Comparison of ENCODE assay signal across 12 mouse cellular contexts in genomic region chr17:73713347-73713746, GRCm38 (mm10). TPM values are rescaled to one million over a fixed set of nuclear protein-coding genes. Genes with fewer than 3 reads are reported as not detected.
DNase-seq lines count a peak whose midpoint lies in the region; ATAC-seq and TF ChIP-seq lines count a peak whose summit lies in the region.
"Had no signal": no experiment of that assay in that cellular context is flagged by ENCODE, and none has a peak within 500 bp of the region (broad histone marks: within the 10 kb centered on the region; RNA-seq: fewer than 3 reads in every experiment).

No protein-coding gene starts in this region.

- intact Hi-C loops in left cerebral cortex, adult 2 months (cut with DNase I) = loop anchor here (1.0 to 5.0 kb wide), 5 partner anchors 117 to 896 kb away; no protein-coding TSS in a partner anchor

- no peak for TF ChIP-seq EP300 in lung, postnatal 0 days (IDR thresholded peaks at IDR 0.05)

- 27% methylated on average over 11 of the region's 11 CpGs for WGBS in forebrain, embryonic 13.5 days
- WGBS in lung, postnatal 0 days = 40% methylated on average over 11 of the region's 11 CpGs

- no peaks in the 10 kb centered on the region for H3K36me3 ChIP-seq in forebrain, embryonic 13.5 days (ENCODE audit: poor library complexity, severe bottlenecking)
- no peaks in the 10 kb centered on the region for H3K36me3 ChIP-seq in lung, postnatal 0 days (ENCODE audit: insufficient read depth, low read length)
- H3K36me3 ChIP-seq: embryonic facial prominence, embryonic 12.5 days had no signal

- no peaks in the 10 kb centered on the region for H3K9me3 ChIP-seq in forebrain, embryonic 13.5 days (replicated peaks)
- no peaks in the 10 kb centered on the region for H3K9me3 ChIP-seq in lung, postnatal 0 days (ENCODE audit: low read length)

- H3K27me3 ChIP-seq in forebrain, embryonic 13.5 days = peaks cover 17% of the 10 kb centered on the region
- peaks cover 25% of the 10 kb centered on the region for H3K27me3 ChIP-seq in lung, postnatal 0 days (replicated peaks; ENCODE audit: insufficient read depth, low read length)

- H3K4me1 ChIP-seq in forebrain, embryonic 13.5 days = peaks cover 61% of the 10 kb centered on the region
- H3K4me1 ChIP-seq in lung, postnatal 0 days (ENCODE audit: insufficient read depth, low read depth, low read length) = 0 out of 2 replicates have a peak, but pooled peaks cover 8% of the 10 kb centered on the region

- H3K4me3 ChIP-seq in layer of hippocampus, adult 2 months = no peak overlapping the region
- H3K4me3 ChIP-seq in forebrain, embryonic 13.5 days = no peak overlapping the region
- H3K4me3 ChIP-seq in left cerebral cortex, adult 2 months = no peak overlapping the region
- H3K4me3 ChIP-seq in lung, postnatal 0 days (ENCODE audit: low read depth, low read length) = no peak overlapping the region
- H3K4me3 ChIP-seq: embryonic facial prominence, embryonic 12.5 days had no signal

- no peak overlapping the region; the same call in 1 of the 2 replicates for H3K9ac ChIP-seq in forebrain, embryonic 13.5 days
- no peak overlapping the region for H3K9ac ChIP-seq in lung, postnatal 0 days (replicated peaks; ENCODE audit: low read depth)
- H3K9ac ChIP-seq: embryonic facial prominence, embryonic 12.5 days had no signal

- no peak overlapping the region for H3K27ac ChIP-seq in layer of hippocampus, adult 2 months
- H3K27ac ChIP-seq in forebrain, embryonic 13.5 days = peak overlapping the region; percentile 86
- H3K27ac ChIP-seq in left cerebral cortex, adult 2 months = no peak overlapping the region
- H3K27ac ChIP-seq in lung, postnatal 0 days (ENCODE audit: low read length) = no peak overlapping the region
- H3K27ac ChIP-seq: embryonic facial prominence, embryonic 12.5 days had no signal

- peak overlapping the region; percentile 28; the same call in 1 of the 2 replicates for H3K4me2 ChIP-seq in forebrain, embryonic 13.5 days
- H3K4me2 ChIP-seq in lung, postnatal 0 days (replicated peaks; ENCODE audit: low read depth, low read length) = no peak overlapping the region
- H3K4me2 ChIP-seq: embryonic facial prominence, embryonic 12.5 days had no signal

- DNase-seq in layer of hippocampus, adult 2 months (ENCODE audit: low spot score in 2 of 2) = peak; percentile 20 to 26
- DNase-seq in layer of hippocampus, adult 9-10 months (ENCODE audit: low spot score) = no peak
- peak; percentile 32 to 64 for DNase-seq in left cerebral cortex, adult 2 months (ENCODE audit: extremely low spot score in 1 of 2, low spot score in 2 of 2)
- peak; percentile 58 to 80 for DNase-seq in right cerebral cortex, postnatal 10 days (ENCODE audit: low spot score in 2 of 2)
- no peak for DNase-seq in lung, postnatal 0 days (ENCODE audit: low spot score)
- DNase-seq in MN1 (ENCODE audit: low spot score) = no peak
- DNase-seq: gastrocnemius, postnatal 14 days; heart, postnatal 14 days; lung, adult 18-20 months had no signal

- peak; percentile 62 for ATAC-seq in forebrain, embryonic 13.5 days
- ATAC-seq in lung, postnatal 0 days = no peak
- no peak for ATAC-seq in megakaryocyte-erythroid progenitor cell, adult 5-6 weeks (replicated peaks; ENCODE audit: low FRiP score, low TSS enrichment, poor library complexity, severe bottlenecking)

- TF ChIP-seq CTCF in layer of hippocampus, adult 2 months (conservative IDR thresholded peaks at IDR 0.05) = no peak
- TF ChIP-seq CTCF in left cerebral cortex, adult 2 months (IDR thresholded peaks at IDR 0.05) = no peak
- TF ChIP-seq CTCF in lung, postnatal 0 days (IDR thresholded peaks at IDR 0.05) = no peak

RNA-seq across cellular contexts. Expression of gene Galnt14, which starts 3.1 kb away (rescaled TPM):
- total RNA-seq in layer of hippocampus, adult 2 months (2021) = 10 to 100 TPM; 24.0 to 25.7 TPM
- 6.4 and 8.8 TPM in 2 replicates for polyA plus RNA-seq in forebrain, embryonic 13.5 days (2015; fragmentation: Nextera tagmentation; extraction: Ambion mirVana)
- 10 to 100 TPM; 20.0 to 22.5 TPM for total RNA-seq in left cerebral cortex, adult 2 months (2021)
- polyA plus RNA-seq in lung, postnatal 0 days (2015; fragmentation: Nextera tagmentation; extraction: Ambion mirVana) = 0.06 and 0.20 TPM in 2 replicates
- total RNA-seq in megakaryocyte-erythroid progenitor cell, adult 5-6 weeks (2014; fragmentation: Nextera tagmentation) = not detected in 2 replicates
- not detected in 2 replicates for total RNA-seq in megakaryocyte-erythroid progenitor cell, adult 5-6 weeks (2017)
- total RNA-seq: heart, postnatal 14 days had no signal

Comparison
In these comparisons a context has a peak if more than half of its experiments do, and no peak if none do; other contexts are left out.
1. DNase-seq: peak in layer of hippocampus, adult 2 months (2 of 2), left cerebral cortex, adult 2 months (2 of 2) and right cerebral cortex, postnatal 10 days (2 of 2); none in layer of hippocampus, adult 9-10 months (single experiment), lung, postnatal 0 days (single experiment) and MN1 (single experiment).
2. RNA of gene Galnt14, which starts 3.1 kb away (total RNA-seq): 24.0 to 25.7 TPM in layer of hippocampus, adult 2 months and 20.0 to 22.5 TPM in left cerebral cortex, adult 2 months; not detected in megakaryocyte-erythroid progenitor cell, adult 5-6 weeks; every median in the first group is over 10 times any median in the second.